Mouse (Mus musculus) R1 (cell line): Measurements from ENCODE around the gene Tnrc6b.

Experiments used
- DNase-seq: peaks from one replicate; pipeline ENCODE4 v3.0.0-alpha.2; 2018; ENCODE audit warnings: low read depth, low spot score

Gene Tnrc6b

GRCm38 (mm10) chr15:80710608-80711363, at the start of gene Tnrc6b:
Gene Tnrc6b, plus strand, starts transcription at chr15:80711313.
- DNase-seq, result peak; percentile 100

GRCm38 (mm10) chr15:80664444-80664843, 46.7 kb upstream of the Tnrc6b start:
- no peak for DNase-seq

GRCm38 (mm10) chr15:80671295-80672252, 39.5 kb upstream of the Tnrc6b start, which contains the start of gene Fam83f:
Gene Fam83f, plus strand, starts transcription at chr15:80671847.
- peak; percentile 28 for DNase-seq

GRCm38 (mm10) chr15:80672810-80673209, 38.3 kb upstream of the Tnrc6b start:
- DNase-seq, result no peak

GRCm38 (mm10) chr15:80673337-80674095, 37.6 kb upstream of the Tnrc6b start:
- no peak for DNase-seq

GRCm38 (mm10) chr15:80674700-80675099, 36.4 kb upstream of the Tnrc6b start:
- no peak for DNase-seq

- DNase-seq, result no peak
These were observed 31.4 kb upstream of the Tnrc6b start for GRCm38 (mm10) chr15:80679515-80680215.

- DNase-seq, result no peak
These were observed 30.6 kb upstream of the Tnrc6b start for GRCm38 (mm10) chr15:80680347-80681030.

- DNase-seq, result no peak
These were observed 29.6 kb upstream of the Tnrc6b start for GRCm38 (mm10) chr15:80681466-80681881.

- no peak for DNase-seq
These were observed 28.8 kb upstream of the Tnrc6b start for GRCm38 (mm10) chr15:80682343-80682742.

GRCm38 (mm10) chr15:80683151-80683550, 28.0 kb upstream of the Tnrc6b start:
- DNase-seq, result no peak

- no peak for DNase-seq
These were observed 27.1 kb upstream of the Tnrc6b start for GRCm38 (mm10) chr15:80683990-80684389.

- DNase-seq, result no peak
These were observed 26.1 kb upstream of the Tnrc6b start for GRCm38 (mm10) chr15:80684786-80685602.

GRCm38 (mm10) chr15:80685603-80685895, 25.6 kb upstream of the Tnrc6b start:
- no peak for DNase-seq

GRCm38 (mm10) chr15:80688536-80688935, 22.6 kb upstream of the Tnrc6b start:
- no peak for DNase-seq

GRCm38 (mm10) chr15:80693492-80693891, 17.6 kb upstream of the Tnrc6b start:
- no peak for DNase-seq

GRCm38 (mm10) chr15:80694125-80694910, 16.8 kb upstream of the Tnrc6b start:
- DNase-seq, result peak; percentile 60

GRCm38 (mm10) chr15:80697564-80697963, 13.5 kb upstream of the Tnrc6b start:
- DNase-seq, result no peak
